Mouse (Mus musculus) layer of hippocampus, adult 2 months (tissue): ENCODE data around the gene Slc35b1. TPM values are rescaled to one million over a fixed set of nuclear protein-coding genes. Genes with fewer than 3 reads are reported as not detected.

Experiments used
- DNase-seq, 2 experiments: peaks; one replicate each; pipeline ENCODE4 v3.0.0; 2022; ENCODE audit warnings: low spot score in 2 of 2
- H3K27ac ChIP-seq: fragments of 200-600 bp; 2 replicates; pipeline ENCODE4 v1.8.1; 2022
- H3K4me3 ChIP-seq: fragments of 200-600 bp; 2 replicates; pipeline ENCODE4 v1.8.1; 2022; ENCODE audit warnings: mild to moderate bottlenecking
- CTCF ChIP-seq: fragments of 200-600 bp; conservative IDR thresholded peaks from 2 replicates; pipeline ENCODE4 v1.8.1; 2022; ENCODE audit warnings: antibody characterized with exemption, mild to moderate bottlenecking, moderate library complexity
- total RNA-seq, 2 experiments: library from RNA; stranded (reverse); gene quantifications; 2 replicates each; pipeline ENCODE4 v1.2.3; 2021

The Slc35b1 gene
- total RNA-seq, 2 experiments from 2014 or later: 64.4 to 69.2 TPM

DNA sequence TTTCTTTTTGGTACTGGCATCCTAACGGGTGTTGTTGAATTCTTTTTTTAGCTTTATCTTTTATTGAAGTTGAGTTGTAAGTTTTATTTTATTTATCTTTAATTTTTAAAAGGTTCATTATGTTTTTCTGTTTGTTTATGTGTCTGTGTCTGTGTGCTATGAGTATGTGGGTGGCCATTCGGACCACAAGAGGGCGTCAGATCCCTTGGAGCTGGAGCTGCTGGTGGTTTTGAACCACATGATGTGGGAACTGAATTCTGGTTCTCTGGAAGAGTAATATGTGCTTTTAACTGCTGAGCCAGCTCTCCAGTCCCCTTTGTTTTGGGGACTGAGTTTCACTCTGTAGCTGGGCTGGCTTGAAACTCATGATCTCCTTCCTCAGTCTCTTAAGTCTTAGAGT lies 39.0 kb downstream of the Slc35b1 start:
- no peak for DNase-seq
- peak; percentile 55 for TF ChIP-seq CTCF

DNA sequence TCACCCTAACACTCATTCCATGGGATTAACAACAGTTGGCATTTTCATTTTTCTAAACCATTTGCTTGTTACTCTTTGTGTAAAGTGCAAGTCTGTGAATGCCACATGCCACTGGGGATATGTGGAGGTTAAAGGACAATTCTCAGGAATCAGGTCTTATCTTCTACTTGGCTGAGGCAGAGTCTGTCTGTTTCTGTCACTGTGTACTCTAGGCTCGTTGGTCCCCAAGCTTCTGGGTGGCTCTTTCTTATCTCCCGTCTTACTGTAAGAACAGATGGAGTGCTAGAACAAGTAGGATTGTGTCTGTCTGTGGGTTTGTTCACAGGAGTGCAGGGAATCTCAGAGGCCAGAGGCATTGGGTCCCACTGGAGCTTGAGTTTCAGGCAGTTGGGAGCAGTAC lies 46.9 kb downstream of the Slc35b1 start:
- TF ChIP-seq CTCF: no peak
- H3K27ac ChIP-seq: peak overlapping the region; percentile 28; the same call in 1 of the 2 replicates
- no peak overlapping the region for H3K4me3 ChIP-seq
- DNase-seq: no peak

More for the DNA sequence above, 39.0 kb downstream of the Slc35b1 start:
- no peak overlapping the region for H3K27ac ChIP-seq
- H3K4me3 ChIP-seq: no peak overlapping the region

DNA sequence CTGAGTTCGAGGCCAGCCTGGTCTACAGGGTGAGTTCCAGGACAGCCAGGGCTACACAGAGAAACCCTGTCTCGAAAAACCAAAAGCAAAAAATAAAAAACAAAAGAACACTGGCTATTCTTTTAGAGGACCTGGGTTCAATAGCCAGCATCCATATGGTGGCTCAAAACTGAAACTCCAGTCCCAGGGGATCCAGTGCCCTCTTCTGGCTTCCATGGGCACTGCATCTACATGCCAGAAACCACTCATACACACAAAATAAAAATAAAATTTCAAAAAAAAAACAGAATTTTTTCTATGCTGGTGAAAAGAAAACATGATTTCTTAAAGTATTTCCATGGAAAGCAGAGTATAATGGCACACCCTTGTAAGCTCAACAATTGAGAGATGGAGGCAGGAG lies 47.7 kb downstream of the Slc35b1 start:
- no peak for DNase-seq
- no peak overlapping the region for H3K27ac ChIP-seq
- peak; percentile 74 for TF ChIP-seq CTCF
- H3K4me3 ChIP-seq: no peak overlapping the region

Other genes starting within 250 kb of the Slc35b1 start
- not detected for gene Dlx4, start 238.4 kb upstream of the Slc35b1 start, total RNA-seq
- not detected for gene Tac4, start 123.2 kb upstream of the Slc35b1 start, total RNA-seq
- 10 to 100 TPM; 83.3 to 85.7 TPM for gene Kat7, start 74.4 kb upstream of the Slc35b1 start, total RNA-seq
- 1 to 10 TPM; 4.1 to 6.0 TPM for gene Fam117a, start 47.7 kb upstream of the Slc35b1 start, total RNA-seq
- gene Spop, start 29.4 kb downstream of the Slc35b1 start, total RNA-seq: 100 to 1,000 TPM; 170 to 176 TPM
- gene Nxph3, start 129.9 kb downstream of the Slc35b1 start, total RNA-seq: 10 to 100 TPM; 13.5 to 18.5 TPM
- gene Ngfr, start 203.0 kb downstream of the Slc35b1 start, total RNA-seq: 1 to 10 TPM; 1.3 TPM